Mouse (Mus musculus): ENCODE measurements around the gene Cd44. TPM values are rescaled to one million over a fixed set of nuclear protein-coding genes. Genes with fewer than 3 reads are reported as not detected.
A peak's percentile ranks its signal among the peaks of the same experiment; 100 is the strongest.

The Cd44 gene
- total and polyA plus RNA-seq, 3 experiments = 102 to 153 (median 112) TPM

DNA sequence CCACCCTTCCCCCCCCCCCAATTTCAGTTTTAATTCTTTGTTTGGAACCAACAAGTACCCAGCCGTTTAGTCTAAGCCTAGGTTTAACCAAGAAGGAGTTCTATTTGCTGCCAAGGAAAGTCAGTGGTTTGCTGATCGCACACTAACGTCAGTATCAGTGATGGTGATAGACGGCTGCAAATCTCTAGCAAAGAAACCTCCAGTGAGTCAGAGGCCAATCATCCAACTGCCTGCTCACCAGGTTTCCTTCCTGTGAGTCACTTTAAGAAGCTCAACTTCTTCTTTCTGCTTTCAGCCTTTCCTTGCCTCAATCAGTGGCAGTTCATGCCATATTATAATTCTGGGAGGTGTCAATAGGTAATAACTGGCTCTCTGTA lies 47.0 kb upstream of the Cd44 start (continued):
- TF ChIP-seq RAD21 (IDR thresholded peaks at IDR 0.05; ENCODE audit: low read depth, low read length) = peak; percentile 2
- no peak for TF ChIP-seq RCOR1 (conservative IDR thresholded peaks at IDR 0.05; ENCODE audit: low read depth, low read length)
- TF ChIP-seq MAX (IDR thresholded peaks at IDR 0.05; ENCODE audit: low read length) = no peak

DNA sequence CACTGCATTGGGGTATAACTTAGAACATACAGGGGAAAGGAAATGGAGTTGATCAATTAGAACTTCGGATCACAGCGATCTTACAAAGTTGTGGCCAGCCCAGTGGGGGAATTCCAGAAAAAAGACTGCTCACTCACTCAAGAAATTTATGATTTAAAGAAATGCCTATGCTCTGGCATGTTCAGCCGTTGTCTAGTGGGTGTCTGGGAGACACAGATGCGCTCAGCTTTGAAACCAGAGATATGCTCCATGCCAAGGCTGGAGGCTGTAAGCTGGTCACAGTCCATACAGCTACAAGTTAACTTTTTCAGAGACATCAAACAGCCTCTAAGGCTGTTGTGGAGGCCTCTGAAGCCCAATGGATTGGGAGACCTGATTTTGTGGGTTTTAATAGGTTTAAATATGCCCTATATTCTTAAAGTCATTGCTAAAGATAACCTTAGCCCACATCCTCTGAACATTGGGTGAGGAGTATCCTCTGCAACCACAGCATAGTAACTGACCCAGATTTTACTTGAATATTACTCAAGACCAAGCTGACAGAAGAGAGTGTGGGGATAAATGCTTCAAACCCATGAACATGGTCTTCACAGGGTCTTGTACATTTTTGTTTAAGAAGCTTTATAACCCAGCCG lies 46.5 kb upstream of the Cd44 start:
- peak overlapping the region; percentile 91 for H3K27ac ChIP-seq (ENCODE audit: insufficient read depth, low read depth)
- peaks cover 20 to 63% of the 10 kb centered on the region in 2 experiments for H3K4me1 ChIP-seq (ENCODE audit: control insufficient read depth in 1 of 2, insufficient read depth in 2 of 2)
- TF ChIP-seq HCFC1 (IDR thresholded peaks at IDR 0.05; ENCODE audit: low read depth, low read length) (0 out of 2 replicates have a peak, but pooled peaks have one; percentile 7), CHD2 (IDR thresholded peaks at IDR 0.05; ENCODE audit: low read length) (0 out of 2 replicates have a peak, but pooled peaks have one; percentile 29), ELF1 (IDR thresholded peaks at IDR 0.05; ENCODE audit: low read depth, low read length) (no peak), USF1 (IDR thresholded peaks at IDR 0.05; ENCODE audit: low read depth, low read length) (no peak), MEF2A (IDR thresholded peaks at IDR 0.05; ENCODE audit: borderline replicate concordance, low read depth, low read length) (no peak), RCOR1 (conservative IDR thresholded peaks at IDR 0.05; ENCODE audit: low read depth, low read length) (no peak), ETS1 (conservative IDR thresholded peaks at IDR 0.05; ENCODE audit: low read depth, low read length) (no peak), SIN3A (IDR thresholded peaks at IDR 0.05; ENCODE audit: low read length) (0 out of 2 replicates have a peak, but pooled peaks have one; percentile 42), PAX5 (IDR thresholded peaks at IDR 0.05; ENCODE audit: low read length) (no peak), RAD21 (IDR thresholded peaks at IDR 0.05; ENCODE audit: low read depth, low read length) (no peak), BHLHE40 (IDR thresholded peaks at IDR 0.05; ENCODE audit: low read depth, low read length) (no peak; the same call in 1 of the 2 replicates), IRF4 (IDR thresholded peaks at IDR 0.05; ENCODE audit: low read depth, low read length) (no peak), CHD1 (IDR thresholded peaks at IDR 0.05; ENCODE audit: low read depth, low read length) (no peak; the same call in 1 of the 2 replicates), NRF1 (IDR thresholded peaks at IDR 0.05; ENCODE audit: low read depth, low read length) (no peak), CTCF (conservative IDR thresholded peaks at IDR 0.05 in 1 of 2, IDR thresholded peaks at IDR 0.05 in 1 of 2; ENCODE audit: low read depth in 2 of 2, low read length in 2 of 2) (no peak), GABPA (IDR thresholded peaks at IDR 0.05; ENCODE audit: insufficient replicate concordance, low read depth, low read length) (no peak), MAX (IDR thresholded peaks at IDR 0.05; ENCODE audit: low read length) (no peak), EP300 (IDR thresholded peaks at IDR 0.05; ENCODE audit: low read length) (peak; percentile 22; the same call in 1 of the 2 replicates), SMC3 (IDR thresholded peaks at IDR 0.05; ENCODE audit: low read depth, low read length) (no peak), ZNF384 (IDR thresholded peaks at IDR 0.05; ENCODE audit: low read depth, low read length) (no peak), ZKSCAN1 (IDR thresholded peaks at IDR 0.05; ENCODE audit: borderline replicate concordance, low read depth, low read length) (no peak), UBTF (IDR thresholded peaks at IDR 0.05; ENCODE audit: low read depth, low read length) (no peak), MYC (IDR thresholded peaks at IDR 0.05; ENCODE audit: low read depth, low read length) (no peak), NELFE (IDR thresholded peaks at IDR 0.05; ENCODE audit: low read depth, low read length) (no peak), KAT2A (IDR thresholded peaks at IDR 0.05; ENCODE audit: insufficient replicate concordance, low read length) (no peak), ZMIZ1 (IDR thresholded peaks at IDR 0.05; ENCODE audit: low read depth, low read length) (no peak), MXI1 (IDR thresholded peaks at IDR 0.05; ENCODE audit: low read depth, low read length) (peak; percentile 43; the same call in 1 of the 2 replicates), ZC3H11A (IDR thresholded peaks at IDR 0.05; ENCODE audit: low read depth, low read length) (no peak), TCF12 (IDR thresholded peaks at IDR 0.05; ENCODE audit: low read depth, low read length) (0 out of 2 replicates have a peak, but pooled peaks have one; percentile 20), POLR2A (IDR thresholded peaks at IDR 0.05; ENCODE audit: low read depth, low read length) (no peak), JUN (IDR thresholded peaks at IDR 0.05; ENCODE audit: insufficient read depth, low read depth, low read length) (no peak), TBP (conservative IDR thresholded peaks at IDR 0.05; ENCODE audit: low read depth, low read length) (no peak), E2F4 (IDR thresholded peaks at IDR 0.05; ENCODE audit: insufficient replicate concordance, low read depth, low read length) (no peak), JUND (conservative IDR thresholded peaks at IDR 0.05; ENCODE audit: low read depth, low read length) (no peak), MAZ (IDR thresholded peaks at IDR 0.05; ENCODE audit: low read depth, low read length) (no peak), USF2 (conservative IDR thresholded peaks at IDR 0.05; ENCODE audit: low read depth, low read length) (no peak), POLR2AphosphoS2 (IDR thresholded peaks at IDR 0.05; ENCODE audit: low read depth, low read length) (no peak)

More for the DNA sequence above, 46.5 kb upstream of the Cd44 start:
- Histone ChIP-seq H3K9ac (ENCODE audit: insufficient read depth, low read depth) (peak overlapping the region; percentile 68), H3K4me3 (replicated peaks in 1 of 3; ENCODE audit: low read depth in 2 of 3, low read length in 2 of 3, poor library complexity in 1 of 3) (no peak overlapping the region), H3K9me3 (replicated peaks; ENCODE audit: low read length) (peaks cover 2% of the 10 kb centered on the region), H3K79me2 (replicated peaks; ENCODE audit: control insufficient read depth, extremely low read depth, insufficient read depth, poor library complexity, severe bottlenecking) (no peaks in the 10 kb centered on the region; the same call in 1 of the 2 replicates), H3K36me3 (replicated peaks in 1 of 2; ENCODE audit: control insufficient read depth in 1 of 2, insufficient read depth in 1 of 2, low read length in 1 of 2) (peaks cover 4 to 8% of the 10 kb centered on the region in 2 experiments), H3K4me2 (ENCODE audit: insufficient read depth, low read depth, poor library complexity, severe bottlenecking) (peak overlapping the region; percentile 73), H3K27me3 (replicated peaks) (no peaks in the 10 kb centered on the region)
- dilution Hi-C loops (cut with MboI; ENCODE audit: extremely low pct_ligation_motif_present, extremely low pct_unique_long_range_greater_than_20kb, low sequenced_read_pairs) (no loop called here), in situ Hi-C loops (cut with MboI; ENCODE audit: low pct_ligation_motif_present, low pct_unique_long_range_greater_than_20kb, low sequenced_read_pairs) (no loop called here)
- no peak for DNase-seq (ENCODE audit: extremely low read depth)

All from CH12.LX (cell line).